Mouse (Mus musculus) ES-E14 (cell line): ENCODE data around the gene Scrn1. TPM values are rescaled to one million over a fixed set of nuclear protein-coding genes. Genes with fewer than 3 reads are reported as not detected.

Source experiments
- DNase-seq: peaks from one replicate; pipeline ENCODE4 v3.0.0-alpha.2; 2013; ENCODE audit warnings: low read depth, low spot score
- H3K27ac ChIP-seq: 2 replicates; pipeline ENCODE4 v1.5.1; 2012; ENCODE audit warnings: low read depth, mild to moderate bottlenecking, low read length, moderate library complexity, mixed read lengths; ENCODE audit not compliant: poor library complexity, insufficient read depth, severe bottlenecking
- H3K36me3 ChIP-seq: 2 replicates; pipeline ENCODE4 v1.6.1; 2012; ENCODE audit warnings: mild to moderate bottlenecking, low read length, moderate library complexity, mixed read lengths; ENCODE audit not compliant: control insufficient read depth, poor library complexity, insufficient read depth, severe bottlenecking
- H3K4me1 ChIP-seq, 2 experiments: fragments of 150-350 bp in 1 of 2; sonication (generic) in 1 of 2; 2 replicates each; pipeline ENCODE4 v1.6.1; 2012; ENCODE audit warnings: low read length in 2 of 2, mild to moderate bottlenecking in 1 of 2, mixed read lengths in 1 of 2; ENCODE audit not compliant: control insufficient read depth in 2 of 2, insufficient read depth in 2 of 2, poor library complexity in 1 of 2
- H3K4me3 ChIP-seq, 2 experiments: fragments of 150-350 bp in 1 of 2; sonication (generic) in 1 of 2; 2 replicates each; pipeline ENCODE4 v1.5.1; 2012; ENCODE audit warnings: low read length in 2 of 2, low read depth in 1 of 2, mild to moderate bottlenecking in 1 of 2, mixed read lengths in 1 of 2; ENCODE audit not compliant: insufficient read depth in 1 of 2, poor library complexity in 1 of 2, severe bottlenecking in 1 of 2
- H3K9ac ChIP-seq: 2 replicates; pipeline ENCODE4 v1.6.1; 2012; ENCODE audit warnings: low read depth, mild to moderate bottlenecking, low read length, mixed read lengths; ENCODE audit not compliant: poor library complexity, insufficient read depth, severe bottlenecking
- H3K9me3 ChIP-seq: fragments of 150-350 bp; sonication (generic); 2 replicates; pipeline ENCODE4 v1.6.1; 2012; ENCODE audit warnings: low read depth, mild to moderate bottlenecking, low read length; ENCODE audit not compliant: control insufficient read depth, insufficient read depth
- CHD2 ChIP-seq: IDR thresholded peaks from 2 replicates; pipeline ENCODE4 v1.6.1; 2014; ENCODE audit warnings: mild to moderate bottlenecking, low read depth, low read length, inconsistent platforms
- HCFC1 ChIP-seq: IDR thresholded peaks from 2 replicates; pipeline ENCODE4 v1.6.1; 2012; ENCODE audit warnings: low read length, inconsistent platforms, borderline replicate concordance; ENCODE audit not compliant: insufficient read depth
- MAFK ChIP-seq: IDR thresholded peaks from 2 replicates; pipeline ENCODE4 v1.6.1; 2014; ENCODE audit warnings: mild to moderate bottlenecking, low read depth, low read length, inconsistent platforms; ENCODE audit not compliant: insufficient read depth
- ZC3H11A ChIP-seq: IDR thresholded peaks from 2 replicates; pipeline ENCODE4 v1.6.1; 2012; ENCODE audit warnings: low read depth, mild to moderate bottlenecking, inconsistent platforms, low read length, borderline replicate concordance
- ZNF384 ChIP-seq: IDR thresholded peaks from 2 replicates; pipeline ENCODE4 v1.6.1; 2012; ENCODE audit warnings: low read depth, low read length, inconsistent platforms
- in situ Hi-C, 2 experiments: fragments of 600-800 bp; cut with MboI; formaldehyde crosslinking; loops; one replicate each; pipeline ENCODE4 v1.15.1; 2025; ENCODE audit warnings: low sequenced_read_pairs in 2 of 2, inconsistent platforms in 1 of 2; ENCODE audit not compliant: unreplicated experiment in 2 of 2
- total RNA-seq: library from RNA; depleted of rRNA; stranded (reverse); fragments of 300-350 nt; gene quantifications from 2 replicates; pipeline ENCODE4 v1.2.3, GENCODE M21; 2012

The Scrn1 gene
- total RNA-seq, 1 experiment: 8.9 TPM

GRCm38 (mm10) chr6:54475926-54476667 lies 90.2 kb downstream of the Scrn1 start:
- Histone ChIP-seq H3K4me3 (no peak overlapping the region), H3K9ac (no peak overlapping the region), H3K27ac (no peak overlapping the region), H3K4me1 (no peaks in the 10 kb centered on the region), H3K9me3 (no peaks in the 10 kb centered on the region), H3K36me3 (no peaks in the 10 kb centered on the region)
- DNase-seq: no peak
- in situ Hi-C loops: no loop called here
- no peak for TF ChIP-seq ZNF384
- no peak for TF ChIP-seq MAFK

GRCm38 (mm10) chr6:54472846-54473715 lies 93.2 kb downstream of the Scrn1 start:
- Histone ChIP-seq H3K4me1 (no peaks in the 10 kb centered on the region), H3K36me3 (no peaks in the 10 kb centered on the region), H3K27ac (no peak overlapping the region), H3K9ac (no peak overlapping the region), H3K9me3 (no peaks in the 10 kb centered on the region), H3K4me3 (no peak overlapping the region)
- in situ Hi-C loops: no loop called here
- no peak for DNase-seq
- TF ChIP-seq HCFC1: no peak
- no peak for TF ChIP-seq CHD2
- no peak for TF ChIP-seq MAFK
- no peak for TF ChIP-seq ZNF384
- no peak for TF ChIP-seq ZC3H11A

GRCm38 (mm10) chr6:54471866-54472265 lies 94.4 kb downstream of the Scrn1 start:
- no peak for DNase-seq
- Histone ChIP-seq H3K36me3 (no peaks in the 10 kb centered on the region), H3K27ac (no peak overlapping the region), H3K4me3 (no peak overlapping the region), H3K9ac (no peak overlapping the region), H3K9me3 (no peaks in the 10 kb centered on the region), H3K4me1 (no peaks in the 10 kb centered on the region)
- TF ChIP-seq ZC3H11A: no peak
- no peak for TF ChIP-seq CHD2
- no peak for TF ChIP-seq HCFC1
- TF ChIP-seq ZNF384: no peak
- TF ChIP-seq MAFK: no peak
- in situ Hi-C loops: no loop called here

- DNase-seq: no peak
- H3K4me1 ChIP-seq: no peaks in the 10 kb centered on the region
- H3K9ac ChIP-seq: no peak overlapping the region
- in situ Hi-C loops: no loop called here
- no peaks in the 10 kb centered on the region for H3K9me3 ChIP-seq
- H3K27ac ChIP-seq: no peak overlapping the region
- H3K36me3 ChIP-seq: no peaks in the 10 kb centered on the region
- no peak overlapping the region for H3K4me3 ChIP-seq
- no peak for TF ChIP-seq HCFC1
- no peak for TF ChIP-seq CHD2
- TF ChIP-seq MAFK: no peak
- TF ChIP-seq ZC3H11A: no peak
- TF ChIP-seq ZNF384: no peak
These were observed 98.9 kb downstream of the Scrn1 start for GRCm38 (mm10) chr6:54467371-54467770.
